Mouse (Mus musculus): ENCODE measurements at regions not wholly inside any gene's neighbourhood (a gene's known extent, or its start where the extent isn't known, plus 50 kb on each side); places are given as distances from the start of the nearest gene placed in this dataset.

GRCm38 (mm10) chr5:12080191-12080590 is 162.3 kb downstream of the 4933402N22Rik start:
- H3K9ac ChIP-seq (ENCODE audit: low read length): no peak overlapping the region
- H3K9me3 ChIP-seq (ENCODE audit: control insufficient read depth, low read length): no peaks in the 10 kb centered on the region
- H3K27ac ChIP-seq (ENCODE audit: low read depth, low read length): no peak overlapping the region
- WGBS: 88% methylated on average over 1 of the region's 1 CpGs
- no peak overlapping the region for H3K4me3 ChIP-seq (ENCODE audit: low read depth, low read length)
- H3K4me2 ChIP-seq (ENCODE audit: low read depth, low read length, severe bottlenecking): no peak overlapping the region
- no peak for ATAC-seq (replicated peaks; ENCODE audit: low FRiP score)
- H3K4me1 ChIP-seq (replicated peaks; ENCODE audit: control insufficient read depth, insufficient read depth, low read length): no peaks in the 10 kb centered on the region
- DNase-seq (ENCODE audit: low spot score): no peak
- no peaks in the 10 kb centered on the region for H3K36me3 ChIP-seq (ENCODE audit: control insufficient read depth, insufficient read depth, low read length)
- no peaks in the 10 kb centered on the region for H3K27me3 ChIP-seq (ENCODE audit: control insufficient read depth, insufficient read depth, low read length)

GRCm38 (mm10) chr5:12093680-12094079 is 175.8 kb downstream of the 4933402N22Rik start:
- no peak for ATAC-seq (replicated peaks; ENCODE audit: low FRiP score)
- no peak overlapping the region for H3K4me2 ChIP-seq (ENCODE audit: low read depth, low read length, severe bottlenecking)
- no peaks in the 10 kb centered on the region for H3K36me3 ChIP-seq (ENCODE audit: control insufficient read depth, insufficient read depth, low read length)
- H3K27me3 ChIP-seq (ENCODE audit: control insufficient read depth, insufficient read depth, low read length): no peaks in the 10 kb centered on the region
- H3K9ac ChIP-seq (ENCODE audit: low read length): no peak overlapping the region
- H3K4me1 ChIP-seq (replicated peaks; ENCODE audit: control insufficient read depth, insufficient read depth, low read length): no peaks in the 10 kb centered on the region
- no peaks in the 10 kb centered on the region for H3K9me3 ChIP-seq (ENCODE audit: control insufficient read depth, low read length)
- H3K27ac ChIP-seq (ENCODE audit: low read depth, low read length): no peak overlapping the region
- 76% methylated on average over 1 of the region's 1 CpGs for WGBS
- no peak for DNase-seq (ENCODE audit: low spot score)
- no peak overlapping the region for H3K4me3 ChIP-seq (ENCODE audit: low read depth, low read length)

GRCm38 (mm10) chr5:12116587-12117354 is 198.9 kb downstream of the 4933402N22Rik start:
- Histone ChIP-seq H3K36me3 (ENCODE audit: control insufficient read depth, insufficient read depth, low read length) (no peaks in the 10 kb centered on the region), H3K4me1 (replicated peaks; ENCODE audit: control insufficient read depth, insufficient read depth, low read length) (no peaks in the 10 kb centered on the region), H3K4me3 (ENCODE audit: low read depth, low read length) (no peak overlapping the region), H3K9me3 (ENCODE audit: control insufficient read depth, low read length) (no peaks in the 10 kb centered on the region), H3K27ac (ENCODE audit: low read depth, low read length) (no peak overlapping the region), H3K4me2 (ENCODE audit: low read depth, low read length, severe bottlenecking) (no peak overlapping the region), H3K9ac (ENCODE audit: low read length) (no peak overlapping the region), H3K27me3 (ENCODE audit: control insufficient read depth, insufficient read depth, low read length) (no peaks in the 10 kb centered on the region)
- WGBS: 69% methylated on average over 5 of the region's 5 CpGs
- no peak for ATAC-seq (replicated peaks; ENCODE audit: low FRiP score)
- no peak for DNase-seq (ENCODE audit: low spot score)

- DNase-seq (ENCODE audit: low spot score) (no peak), ATAC-seq (replicated peaks; ENCODE audit: low FRiP score) (no peak)
- 92% methylated on average over 5 of the region's 5 CpGs for WGBS
- H3K4me2 ChIP-seq (ENCODE audit: low read depth, low read length, severe bottlenecking): no peak overlapping the region
- H3K4me1 ChIP-seq (replicated peaks; ENCODE audit: control insufficient read depth, insufficient read depth, low read length): no peaks in the 10 kb centered on the region
- H3K27ac ChIP-seq (ENCODE audit: low read depth, low read length): no peak overlapping the region
- no peaks in the 10 kb centered on the region for H3K27me3 ChIP-seq (ENCODE audit: control insufficient read depth, insufficient read depth, low read length)
- H3K9me3 ChIP-seq (ENCODE audit: control insufficient read depth, low read length): no peaks in the 10 kb centered on the region
- H3K9ac ChIP-seq (ENCODE audit: low read length): no peak overlapping the region
- no peaks in the 10 kb centered on the region for H3K36me3 ChIP-seq (ENCODE audit: control insufficient read depth, insufficient read depth, low read length)
- H3K4me3 ChIP-seq (ENCODE audit: low read depth, low read length): no peak overlapping the region
These were observed 207.1 kb downstream of the 4933402N22Rik start for GRCm38 (mm10) chr5:12124935-12125334.

GRCm38 (mm10) chr5:12127484-12128265 is 209.8 kb downstream of the 4933402N22Rik start:
- no peaks in the 10 kb centered on the region for H3K4me1 ChIP-seq (replicated peaks; ENCODE audit: control insufficient read depth, insufficient read depth, low read length)
- no peak for DNase-seq (ENCODE audit: low spot score)
- no peaks in the 10 kb centered on the region for H3K27me3 ChIP-seq (ENCODE audit: control insufficient read depth, insufficient read depth, low read length)
- H3K4me3 ChIP-seq (ENCODE audit: low read depth, low read length): no peak overlapping the region
- H3K9ac ChIP-seq (ENCODE audit: low read length): no peak overlapping the region
- no peak overlapping the region for H3K4me2 ChIP-seq (ENCODE audit: low read depth, low read length, severe bottlenecking)
- H3K9me3 ChIP-seq (ENCODE audit: control insufficient read depth, low read length): no peaks in the 10 kb centered on the region
- 85% methylated on average over 4 of the region's 4 CpGs for WGBS
- H3K27ac ChIP-seq (ENCODE audit: low read depth, low read length): no peak overlapping the region
- H3K36me3 ChIP-seq (ENCODE audit: control insufficient read depth, insufficient read depth, low read length): no peaks in the 10 kb centered on the region
- no peak for ATAC-seq (replicated peaks; ENCODE audit: low FRiP score)

GRCm38 (mm10) chr5:12138961-12139360 is 221.1 kb downstream of the 4933402N22Rik start:
- H3K27me3 ChIP-seq (ENCODE audit: control insufficient read depth, insufficient read depth, low read length): no peaks in the 10 kb centered on the region
- no peaks in the 10 kb centered on the region for H3K4me1 ChIP-seq (replicated peaks; ENCODE audit: control insufficient read depth, insufficient read depth, low read length)
- H3K9ac ChIP-seq (ENCODE audit: low read length): no peak overlapping the region
- no peaks in the 10 kb centered on the region for H3K36me3 ChIP-seq (ENCODE audit: control insufficient read depth, insufficient read depth, low read length)
- ATAC-seq (replicated peaks; ENCODE audit: low FRiP score) (peak; percentile 63), DNase-seq (ENCODE audit: low spot score) (no peak)
- no peak overlapping the region for H3K4me3 ChIP-seq (ENCODE audit: low read depth, low read length)
- H3K9me3 ChIP-seq (ENCODE audit: control insufficient read depth, low read length): no peaks in the 10 kb centered on the region
- no peak overlapping the region for H3K4me2 ChIP-seq (ENCODE audit: low read depth, low read length, severe bottlenecking)
- no peak overlapping the region for H3K27ac ChIP-seq (ENCODE audit: low read depth, low read length)

GRCm38 (mm10) chr5:12153295-12153694 is 229.9 kb upstream of the Sema3d start:
- H3K27me3 ChIP-seq (ENCODE audit: control insufficient read depth, insufficient read depth, low read length): no peaks in the 10 kb centered on the region
- 71% methylated on average over 4 of the region's 4 CpGs for WGBS
- H3K9ac ChIP-seq (ENCODE audit: low read length): no peak overlapping the region
- H3K27ac ChIP-seq (ENCODE audit: low read depth, low read length): no peak overlapping the region
- no peaks in the 10 kb centered on the region for H3K36me3 ChIP-seq (ENCODE audit: control insufficient read depth, insufficient read depth, low read length)
- no peak overlapping the region for H3K4me2 ChIP-seq (ENCODE audit: low read depth, low read length, severe bottlenecking)
- no peaks in the 10 kb centered on the region for H3K4me1 ChIP-seq (replicated peaks; ENCODE audit: control insufficient read depth, insufficient read depth, low read length)
- no peak overlapping the region for H3K4me3 ChIP-seq (ENCODE audit: low read depth, low read length)
- DNase-seq (ENCODE audit: low spot score): no peak
- no peak for ATAC-seq (replicated peaks; ENCODE audit: low FRiP score)
- no peaks in the 10 kb centered on the region for H3K9me3 ChIP-seq (ENCODE audit: control insufficient read depth, low read length)

- DNase-seq (ENCODE audit: low spot score): no peak
- Histone ChIP-seq H3K4me1 (replicated peaks; ENCODE audit: control insufficient read depth, insufficient read depth, low read length) (no peaks in the 10 kb centered on the region), H3K9me3 (ENCODE audit: control insufficient read depth, low read length) (no peaks in the 10 kb centered on the region), H3K4me3 (ENCODE audit: low read depth, low read length) (no peak overlapping the region), H3K36me3 (ENCODE audit: control insufficient read depth, insufficient read depth, low read length) (no peaks in the 10 kb centered on the region), H3K27me3 (ENCODE audit: control insufficient read depth, insufficient read depth, low read length) (no peaks in the 10 kb centered on the region), H3K4me2 (ENCODE audit: low read depth, low read length, severe bottlenecking) (no peak overlapping the region), H3K9ac (ENCODE audit: low read length) (no peak overlapping the region), H3K27ac (ENCODE audit: low read depth, low read length) (no peak overlapping the region)
- ATAC-seq (replicated peaks; ENCODE audit: low FRiP score): no peak
- WGBS: 65% methylated on average over 3 of the region's 3 CpGs
These were observed 228.6 kb upstream of the Sema3d start for GRCm38 (mm10) chr5:12154551-12155091.
